Mouse (Mus musculus) hindbrain, embryonic 12.5 days (tissue): ENCODE measurements at regions not wholly inside any gene's neighbourhood (a gene's known extent, or its start where the extent isn't known, plus 50 kb on each side); places are given as distances from the start of the nearest gene placed in this dataset.

Experiments
- ATAC-seq: fragments of 200-750 bp; cut with Nextera tagmentation; 2 replicates; pipeline ENCODE4 v1.8.0; 2017; ENCODE audit warnings: moderate TSS enrichment; ENCODE audit not compliant: low FRiP score
- H3K27ac ChIP-seq: fragments of 300-500 bp; sonication (generic); 2 replicates; pipeline ENCODE4 v1.5.1; 2016; ENCODE audit warnings: mild to moderate bottlenecking
- H3K27me3 ChIP-seq: fragments of 300-500 bp; sonication (generic); 2 replicates; pipeline ENCODE4 v1.6.1; 2016; ENCODE audit warnings: mild to moderate bottlenecking
- H3K36me3 ChIP-seq: fragments of 300-500 bp; sonication (generic); 2 replicates; pipeline ENCODE4 v1.6.1; 2016; ENCODE audit warnings: mild to moderate bottlenecking
- H3K4me1 ChIP-seq: fragments of 300-500 bp; sonication (generic); 2 replicates; pipeline ENCODE4 v1.6.1; 2016
- H3K4me2 ChIP-seq: fragments of 300-500 bp; sonication (generic); replicated peaks from 2 replicates; pipeline ENCODE4 v1.6.1; 2016; ENCODE audit warnings: mild to moderate bottlenecking
- H3K4me3 ChIP-seq: fragments of 300-500 bp; sonication (generic); 2 replicates; pipeline ENCODE4 v1.5.1; 2016; ENCODE audit warnings: mild to moderate bottlenecking
- H3K9ac ChIP-seq: fragments of 300-500 bp; sonication (generic); 2 replicates; pipeline ENCODE4 v1.6.1; 2016; ENCODE audit warnings: mild to moderate bottlenecking, moderate library complexity
- H3K9me3 ChIP-seq: fragments of 300-500 bp; sonication (generic); replicated peaks from 2 replicates; pipeline ENCODE4 v1.6.1; 2016; ENCODE audit warnings: mild to moderate bottlenecking
- WGBS: fragments of 180-500 bp; shearing (Covaris S2); methylation state at CpG from one replicate; pipeline ENCODE4 v1.1.7; 2016; 5-methylcytosine and 5-hydroxymethylcytosine counted together

GRCm38 (mm10) chr4:97037693-97038348 lies 145.1 kb downstream of the Gm10192 start:
- H3K4me3 ChIP-seq: no peak overlapping the region
- whole genome bisulfite sequencing: 54% methylated on average over 2 of the region's 2 CpGs
- ATAC-seq: peak; percentile 60; the same call in 1 of the 2 replicates
- no peaks in the 10 kb centered on the region for H3K9me3 ChIP-seq
- no peak overlapping the region for H3K27ac ChIP-seq
- no peak overlapping the region for H3K4me2 ChIP-seq
- no peaks in the 10 kb centered on the region for H3K27me3 ChIP-seq
- no peaks in the 10 kb centered on the region for H3K36me3 ChIP-seq
- H3K4me1 ChIP-seq: no peaks in the 10 kb centered on the region
- H3K9ac ChIP-seq: no peak overlapping the region

GRCm38 (mm10) chr4:97028938-97029337 lies 154.0 kb downstream of the Gm10192 start:
- Histone ChIP-seq H3K27me3 (no peaks in the 10 kb centered on the region), H3K4me1 (no peaks in the 10 kb centered on the region), H3K36me3 (no peaks in the 10 kb centered on the region), H3K4me3 (no peak overlapping the region), H3K9me3 (no peaks in the 10 kb centered on the region), H3K9ac (no peak overlapping the region), H3K27ac (no peak overlapping the region), H3K4me2 (no peak overlapping the region)
- no peak for ATAC-seq

GRCm38 (mm10) chr4:97025446-97026040 lies 157.4 kb downstream of the Gm10192 start:
- no peak for ATAC-seq
- Histone ChIP-seq H3K4me2 (no peak overlapping the region), H3K4me3 (no peak overlapping the region), H3K27me3 (no peaks in the 10 kb centered on the region), H3K36me3 (no peaks in the 10 kb centered on the region), H3K9ac (no peak overlapping the region), H3K27ac (no peak overlapping the region), H3K4me1 (no peaks in the 10 kb centered on the region), H3K9me3 (no peaks in the 10 kb centered on the region)
- 73% methylated on average over 4 of the region's 4 CpGs for WGBS

- Histone ChIP-seq H3K4me1 (no peaks in the 10 kb centered on the region), H3K27ac (no peak overlapping the region), H3K27me3 (no peaks in the 10 kb centered on the region), H3K36me3 (no peaks in the 10 kb centered on the region), H3K9me3 (no peaks in the 10 kb centered on the region), H3K4me3 (no peak overlapping the region), H3K9ac (no peak overlapping the region), H3K4me2 (no peak overlapping the region)
- no peak for ATAC-seq
Observed at GRCm38 (mm10) chr4:97001321-97001720, 181.6 kb downstream of the Gm10192 start.

GRCm38 (mm10) chr4:96980311-96980710 lies 195.3 kb upstream of the Gm12695 start:
- Histone ChIP-seq H3K9ac (no peak overlapping the region), H3K36me3 (no peaks in the 10 kb centered on the region), H3K9me3 (no peaks in the 10 kb centered on the region), H3K27ac (no peak overlapping the region), H3K4me1 (no peaks in the 10 kb centered on the region), H3K27me3 (no peaks in the 10 kb centered on the region), H3K4me3 (no peak overlapping the region), H3K4me2 (no peak overlapping the region)
- ATAC-seq: no peak
- 85% methylated on average over 2 of the region's 2 CpGs for WGBS

- Histone ChIP-seq H3K9ac (no peak overlapping the region), H3K4me2 (no peak overlapping the region), H3K36me3 (no peaks in the 10 kb centered on the region), H3K27me3 (no peaks in the 10 kb centered on the region), H3K9me3 (no peaks in the 10 kb centered on the region), H3K27ac (no peak overlapping the region), H3K4me1 (no peaks in the 10 kb centered on the region), H3K4me3 (no peak overlapping the region)
- ATAC-seq: no peak
- WGBS: 84% methylated on average over 3 of the region's 3 CpGs
Observed at GRCm38 (mm10) chr4:96979876-96980275, 194.9 kb upstream of the Gm12695 start.

- ATAC-seq: peak; percentile 48; the same call in 1 of the 2 replicates
- no peak overlapping the region for H3K4me3 ChIP-seq
Observed at GRCm38 (mm10) chr4:96974935-96975334, 189.9 kb upstream of the Gm12695 start.

GRCm38 (mm10) chr4:96973804-96974203 lies 188.8 kb upstream of the Gm12695 start:
- WGBS: 70% methylated on average over 1 of the region's 1 CpGs

More at GRCm38 (mm10) chr4:96974935-96975334, 189.9 kb upstream of the Gm12695 start:
- Histone ChIP-seq H3K4me1 (no peaks in the 10 kb centered on the region), H3K9me3 (no peaks in the 10 kb centered on the region), H3K9ac (no peak overlapping the region), H3K27ac (no peak overlapping the region), H3K27me3 (no peaks in the 10 kb centered on the region), H3K4me2 (no peak overlapping the region), H3K36me3 (no peaks in the 10 kb centered on the region)
- WGBS: 43% methylated on average over 3 of the region's 3 CpGs

GRCm38 (mm10) chr4:96969199-96969598 lies 184.2 kb upstream of the Gm12695 start:
- H3K9me3 ChIP-seq: no peaks in the 10 kb centered on the region
- ATAC-seq: peak; percentile 52; the same call in 1 of the 2 replicates
- WGBS: 65% methylated on average over 5 of the region's 5 CpGs
- H3K9ac ChIP-seq: no peak overlapping the region
- H3K4me3 ChIP-seq: no peak overlapping the region
- H3K4me2 ChIP-seq: no peak overlapping the region
- no peaks in the 10 kb centered on the region for H3K4me1 ChIP-seq
- H3K27ac ChIP-seq: no peak overlapping the region
- no peaks in the 10 kb centered on the region for H3K27me3 ChIP-seq
- H3K36me3 ChIP-seq: no peaks in the 10 kb centered on the region

More at GRCm38 (mm10) chr4:96973804-96974203, 188.8 kb upstream of the Gm12695 start:
- H3K27me3 ChIP-seq: no peaks in the 10 kb centered on the region
- H3K27ac ChIP-seq: no peak overlapping the region
- H3K9me3 ChIP-seq: no peaks in the 10 kb centered on the region
- H3K36me3 ChIP-seq: no peaks in the 10 kb centered on the region
- no peak for ATAC-seq
- no peaks in the 10 kb centered on the region for H3K4me1 ChIP-seq
- no peak overlapping the region for H3K9ac ChIP-seq
- H3K4me3 ChIP-seq: no peak overlapping the region
- no peak overlapping the region for H3K4me2 ChIP-seq

- Histone ChIP-seq H3K27me3 (no peaks in the 10 kb centered on the region), H3K4me1 (no peaks in the 10 kb centered on the region), H3K4me3 (no peak overlapping the region), H3K4me2 (no peak overlapping the region), H3K27ac (no peak overlapping the region), H3K36me3 (no peaks in the 10 kb centered on the region), H3K9me3 (no peaks in the 10 kb centered on the region), H3K9ac (no peak overlapping the region)
- peak; percentile 82; the same call in 1 of the 2 replicates for ATAC-seq
- WGBS: 65% methylated on average over 10 of the region's 10 CpGs
Observed at GRCm38 (mm10) chr4:96968545-96969164, 183.7 kb upstream of the Gm12695 start.
